In the genomic region with DNA sequence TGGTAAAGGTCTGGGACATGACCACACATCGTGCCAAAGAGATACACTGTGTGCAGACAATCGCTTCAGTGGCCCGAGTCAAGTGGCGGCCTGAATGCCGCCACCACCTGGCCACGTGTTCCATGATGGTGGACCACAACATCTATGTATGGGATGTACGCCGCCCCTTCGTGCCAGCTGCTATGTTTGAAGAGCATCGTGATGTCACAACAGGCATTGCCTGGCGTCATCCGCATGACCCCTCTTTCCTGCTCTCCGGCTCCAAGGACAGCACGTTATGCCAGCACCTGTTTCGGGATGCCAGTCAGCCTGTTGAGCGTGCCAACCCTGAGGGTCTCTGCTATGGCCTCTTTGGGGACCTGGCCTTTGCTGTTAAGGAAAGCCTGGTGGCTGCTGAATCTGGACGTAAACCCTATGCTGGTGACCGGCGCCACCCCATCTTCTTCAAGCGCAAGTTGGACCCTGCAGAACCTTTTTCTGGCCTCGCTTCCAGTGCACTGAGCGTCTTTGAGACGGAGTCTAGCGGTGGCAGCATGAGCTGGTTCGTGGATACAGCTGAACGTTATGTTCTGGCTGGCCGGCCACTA, we compare ENCODE assay signal across 22 mouse cellular contexts. TPM values are rescaled to one million over a fixed set of nuclear protein-coding genes. Genes with fewer than 3 reads are reported as not detected.
A peak's percentile ranks its signal among the peaks of the same experiment; 100 is the strongest.
DNase-seq lines count a peak whose midpoint lies in the region; ATAC-seq and TF ChIP-seq lines count a peak whose summit lies in the region.
"Had no signal": no experiment of that assay in that cellular context is flagged by ENCODE, and none has a peak within 500 bp of the region (broad histone marks: within the 10 kb centered on the region; RNA-seq: fewer than 3 reads in every experiment).

No protein-coding gene starts in this region.

- no peak overlapping the region for H3K27ac ChIP-seq in forebrain, embryonic 13.5 days
- no peak overlapping the region for H3K27ac ChIP-seq in forebrain, embryonic 14.5 days (ENCODE audit: low read depth, low read length)
- H3K27ac ChIP-seq: embryonic facial prominence, embryonic 15.5 days; gastrocnemius, adult 2 months; hindbrain, embryonic 15.5 days had no signal

- ATAC-seq in forebrain, embryonic 13.5 days, result no peak
- no peak for ATAC-seq in forebrain, embryonic 14.5 days
- ATAC-seq in megakaryocyte, adult 5-6 weeks (ENCODE audit: poor library complexity, severe bottlenecking), result no peak
- ATAC-seq: activated CD4-positive, CD25-positive, alpha-beta regulatory T cell, adult 4 months; CD4-positive, CD25-positive, alpha-beta regulatory T cell, adult 4 months; inflammation-experienced regulatory T-cells, adult 6 months; intestine, postnatal 0 days; Patski had no signal

- no peaks in the 10 kb centered on the region for H3K27me3 ChIP-seq in forebrain, embryonic 13.5 days
- H3K27me3 ChIP-seq in forebrain, embryonic 14.5 days (replicated peaks; ENCODE audit: control insufficient read depth, insufficient read depth, low read length), result no peaks in the 10 kb centered on the region
- H3K27me3 ChIP-seq in megakaryocyte, embryonic 14.5 days (replicated peaks), result peaks cover 6% of the 10 kb centered on the region
- no peaks in the 10 kb centered on the region for H3K27me3 ChIP-seq in E14TG2a.4 (ENCODE audit: insufficient read depth, low read length)
- H3K27me3 ChIP-seq: hindbrain, embryonic 15.5 days; Patski had no signal

- H3K4me2 ChIP-seq in forebrain, embryonic 13.5 days, result peak overlapping the region; percentile 12; the same call in 1 of the 2 replicates
- H3K4me2 ChIP-seq in forebrain, embryonic 14.5 days (ENCODE audit: low read length), result no peak overlapping the region
- H3K4me2 ChIP-seq: embryonic facial prominence, embryonic 15.5 days had no signal

- no peak overlapping the region for H3K4me3 ChIP-seq in forebrain, embryonic 13.5 days
- no peak overlapping the region for H3K4me3 ChIP-seq in forebrain, embryonic 14.5 days (ENCODE audit: low read depth, low read length)
- H3K4me3 ChIP-seq in megakaryocyte, embryonic 14.5 days (replicated peaks), result peak overlapping the region; percentile 53
- peak overlapping the region; percentile 55 for H3K4me3 ChIP-seq in E14TG2a.4 (replicated peaks; ENCODE audit: low read length)
- H3K4me3 ChIP-seq: embryonic facial prominence, embryonic 15.5 days; gastrocnemius, adult 2 months; hindbrain, embryonic 15.5 days had no signal

- DNase-seq in cerebellum, adult 11-12 months, result peak; percentile 58
- DNase-seq in cerebellum, adult 9-10 months, result no peak
- no peak for DNase-seq in forebrain, embryonic 14.5 days (ENCODE audit: low spot score)
- no peak for DNase-seq in kidney, adult 8-10 months
- DNase-seq: adrenal gland, postnatal 14 days; B cell, adult 2 months; cerebellum, postnatal 10 days; gastrocnemius, adult 2 months; gastrocnemius, postnatal 25 days; heart, postnatal 10 days; heart, postnatal 4 days had no signal

- peaks cover 63% of the 10 kb centered on the region for H3K4me1 ChIP-seq in forebrain, embryonic 13.5 days
- peaks cover 25% of the 10 kb centered on the region for H3K4me1 ChIP-seq in forebrain, embryonic 14.5 days (ENCODE audit: control insufficient read depth, insufficient read depth, low read length)
- peaks cover 80% of the 10 kb centered on the region for H3K4me1 ChIP-seq in megakaryocyte, embryonic 14.5 days
- H3K4me1 ChIP-seq in E14TG2a.4 (replicated peaks; ENCODE audit: low read depth, low read length), result peaks cover 76% of the 10 kb centered on the region

- no peaks in the 10 kb centered on the region for H3K9me3 ChIP-seq in forebrain, embryonic 13.5 days (replicated peaks)
- no peaks in the 10 kb centered on the region for H3K9me3 ChIP-seq in forebrain, embryonic 14.5 days (replicated peaks; ENCODE audit: control insufficient read depth, low read length)
- no peaks in the 10 kb centered on the region for H3K9me3 ChIP-seq in megakaryocyte, embryonic 14.5 days
- no peaks in the 10 kb centered on the region for H3K9me3 ChIP-seq in E14TG2a.4 (ENCODE audit: low read length)
- H3K9me3 ChIP-seq: embryonic facial prominence, embryonic 15.5 days; hindbrain, embryonic 15.5 days had no signal

- no peak overlapping the region for H3K9ac ChIP-seq in forebrain, embryonic 13.5 days
- H3K9ac ChIP-seq in forebrain, embryonic 14.5 days (ENCODE audit: low read length), result no peak overlapping the region
- H3K9ac ChIP-seq: embryonic facial prominence, embryonic 15.5 days; hindbrain, embryonic 15.5 days had no signal

- peaks cover 41% of the 10 kb centered on the region for H3K36me3 ChIP-seq in forebrain, embryonic 13.5 days (ENCODE audit: poor library complexity, severe bottlenecking)
- H3K36me3 ChIP-seq in forebrain, embryonic 14.5 days (ENCODE audit: control insufficient read depth, insufficient read depth, low read length), result peaks cover 43% of the 10 kb centered on the region
- H3K36me3 ChIP-seq in megakaryocyte, embryonic 14.5 days (replicated peaks; ENCODE audit: low read length), result peaks cover 57% of the 10 kb centered on the region
- peaks cover 55% of the 10 kb centered on the region for H3K36me3 ChIP-seq in E14TG2a.4 (ENCODE audit: insufficient read depth, low read length)

- WGBS in forebrain, embryonic 13.5 days, result 97% methylated on average over 27 of the region's 27 CpGs
- 95% methylated on average over 27 of the region's 27 CpGs for WGBS in forebrain, embryonic 14.5 days

- TF ChIP-seq CTCF in E14TG2a.4 (conservative IDR thresholded peaks at IDR 0.05; ENCODE audit: low read length), result no peak

RNA-seq across cellular contexts. Expression of a gene that starts 2.6 kb away (rescaled TPM):
- 64.6 and 69.8 TPM in 2 replicates for polyA plus RNA-seq in forebrain, embryonic 13.5 days (2015; fragmentation: Nextera tagmentation; extraction: Ambion mirVana)
- polyA plus RNA-seq in forebrain, embryonic 14.5 days (2014; fragmentation: Nextera tagmentation; extraction: Ambion mirVana), result 56.6 and 56.9 TPM in 2 replicates
- polyA plus RNA-seq in megakaryocyte, embryonic 14.5 days (2012; ENCODE audit: insufficient read depth, low replicate concordance), result 2.4 and 7.8 TPM in 2 replicates
- total RNA-seq in megakaryocyte, adult 5-6 weeks (2015), result 6.0 and 7.7 TPM in 2 replicates
- total RNA-seq in megakaryocyte, adult 5-6 weeks (2017), result 10.6 and 14.4 TPM in 2 replicates

RNA-seq across cellular contexts. Expression of a gene that starts 2.6 kb away (rescaled TPM):
- 27.7 and 30.0 TPM in 2 replicates for polyA plus RNA-seq in forebrain, embryonic 13.5 days (2015; fragmentation: Nextera tagmentation; extraction: Ambion mirVana)
- polyA plus RNA-seq in forebrain, embryonic 14.5 days (2014; fragmentation: Nextera tagmentation; extraction: Ambion mirVana), result 33.3 and 37.4 TPM in 2 replicates
- polyA plus RNA-seq in megakaryocyte, embryonic 14.5 days (2012; ENCODE audit: insufficient read depth, low replicate concordance), result 6.4 and 8.2 TPM in 2 replicates
- 4.6 and 6.9 TPM in 2 replicates for total RNA-seq in megakaryocyte, adult 5-6 weeks (2015)
- 12.3 and 15.1 TPM in 2 replicates for total RNA-seq in megakaryocyte, adult 5-6 weeks (2017)

RNA-seq across cellular contexts. Expression of a gene that starts 7.1 kb away (rescaled TPM):
- 303 and 330 TPM in 2 replicates for polyA plus RNA-seq in forebrain, embryonic 13.5 days (2015; fragmentation: Nextera tagmentation; extraction: Ambion mirVana)
- 315 and 322 TPM in 2 replicates for polyA plus RNA-seq in forebrain, embryonic 14.5 days (2014; fragmentation: Nextera tagmentation; extraction: Ambion mirVana)
- 34.5 and 115 TPM in 2 replicates for polyA plus RNA-seq in megakaryocyte, embryonic 14.5 days (2012; ENCODE audit: insufficient read depth, low replicate concordance)
- total RNA-seq in megakaryocyte, adult 5-6 weeks (2015), result 48.4 and 54.7 TPM in 2 replicates
- 62.6 and 67.6 TPM in 2 replicates for total RNA-seq in megakaryocyte, adult 5-6 weeks (2017)

RNA-seq across cellular contexts. Expression of a gene that starts 11.0 kb away (rescaled TPM):
- 9.7 and 11.2 TPM in 2 replicates for polyA plus RNA-seq in forebrain, embryonic 13.5 days (2015; fragmentation: Nextera tagmentation; extraction: Ambion mirVana)
- 33.6 and 35.4 TPM in 2 replicates for polyA plus RNA-seq in forebrain, embryonic 14.5 days (2014; fragmentation: Nextera tagmentation; extraction: Ambion mirVana)
- 2.9 and 3.8 TPM in 2 replicates for polyA plus RNA-seq in megakaryocyte, embryonic 14.5 days (2012; ENCODE audit: insufficient read depth, low replicate concordance)
- total RNA-seq in megakaryocyte, adult 5-6 weeks (2015), result 0.98 and 1.4 TPM in 2 replicates
- 0.55 and 0.69 TPM in 2 replicates for total RNA-seq in megakaryocyte, adult 5-6 weeks (2017)
- polyA plus RNA-seq: CD4-positive, CD25-positive, alpha-beta regulatory T cell, adult 4 months had no signal

RNA-seq across cellular contexts. Expression of a gene that starts 15.5 kb away (rescaled TPM):
- 5.9 and 7.1 TPM in 2 replicates for polyA plus RNA-seq in forebrain, embryonic 13.5 days (2015; fragmentation: Nextera tagmentation; extraction: Ambion mirVana)
- polyA plus RNA-seq in forebrain, embryonic 14.5 days (2014; fragmentation: Nextera tagmentation; extraction: Ambion mirVana), result 5.1 and 6.2 TPM in 2 replicates
- 3.0 and 5.2 TPM in 2 replicates for polyA plus RNA-seq in megakaryocyte, embryonic 14.5 days (2012; ENCODE audit: insufficient read depth, low replicate concordance)
- 0.07 TPM in 1 of 2 replicates, not detected in the other for total RNA-seq in megakaryocyte, adult 5-6 weeks (2015)
- 0.33 TPM in 1 of 2 replicates, not detected in the other for total RNA-seq in megakaryocyte, adult 5-6 weeks (2017)

Comparison
In these comparisons a context has a peak if more than half of its experiments do, and no peak if none do; other contexts are left out.
1. H3K4me3 ChIP-seq: peak in megakaryocyte, embryonic 14.5 days (single experiment) and E14TG2a.4 (single experiment); none in forebrain, embryonic 13.5 days (single experiment) and forebrain, embryonic 14.5 days (single experiment).